Mouse (Mus musculus) leukemia stem cell, adult 10-12 weeks (primary cell): ENCODE measurements around the gene 5430419D17Rik. TPM values are rescaled to one million over a fixed set of nuclear protein-coding genes. Genes with fewer than 3 reads are reported as not detected.

Experiments
- polyA plus RNA-seq: library from polyadenylated mRNA; stranded (reverse); fragments of >175 nt; gene quantifications from 2 replicates; pipeline ENCODE4 v1.2.3, GENCODE M21; 2012; ENCODE audit warnings: low replicate concordance

5430419D17Rik gene
- polyA plus RNA-seq: 0.02 TPM in 1 of 2 replicates, not detected in the other

DNA sequence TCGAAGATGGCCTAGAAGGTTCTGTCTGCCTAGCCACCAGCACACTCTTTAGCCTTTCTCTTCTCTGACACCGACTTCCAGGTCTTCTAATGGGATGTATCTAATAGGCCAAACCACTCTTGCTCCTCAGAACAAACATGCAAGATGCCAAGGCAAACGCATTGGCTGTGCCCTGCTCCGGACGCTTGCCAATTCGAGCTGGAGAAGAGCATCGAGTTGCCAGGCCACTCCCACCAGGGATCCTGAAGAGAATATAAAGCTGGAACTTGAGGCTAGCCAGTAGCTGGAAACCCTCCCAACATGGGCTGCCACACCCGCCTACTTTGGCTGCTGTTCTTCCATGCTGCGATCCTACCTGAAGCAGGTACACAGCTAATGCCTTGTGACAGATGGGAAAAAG, at the start of gene 5430419D17Rik:
TSS of gene 5430419D17Rik (plus strand) at position 282 of the 400 bp plus-strand sequence.

DNA sequence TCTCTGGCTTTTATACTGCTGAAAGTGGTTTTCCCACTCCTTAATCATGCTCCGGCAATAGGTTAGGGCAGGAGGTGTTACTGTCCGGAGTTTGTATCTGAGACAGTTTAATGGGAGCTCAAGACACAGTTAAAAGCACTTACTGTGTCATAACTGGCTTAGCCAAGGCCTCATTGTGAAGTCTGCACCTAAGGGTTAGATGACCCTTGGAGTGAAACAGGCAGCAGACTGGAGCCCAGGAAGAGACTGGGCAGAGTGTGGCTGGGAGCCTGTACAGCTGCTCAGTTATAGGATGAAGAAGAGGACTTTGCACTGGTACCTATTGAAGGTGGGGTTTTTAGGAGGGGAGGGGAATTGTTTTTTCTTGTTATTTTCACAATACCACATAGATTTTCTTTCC, 28.0 kb upstream of the 5430419D17Rik start, which contains the start of gene 4933402N03Rik:
TSS of gene 4933402N03Rik (minus strand) at position 101 of the 400 bp plus-strand sequence.

DNA sequence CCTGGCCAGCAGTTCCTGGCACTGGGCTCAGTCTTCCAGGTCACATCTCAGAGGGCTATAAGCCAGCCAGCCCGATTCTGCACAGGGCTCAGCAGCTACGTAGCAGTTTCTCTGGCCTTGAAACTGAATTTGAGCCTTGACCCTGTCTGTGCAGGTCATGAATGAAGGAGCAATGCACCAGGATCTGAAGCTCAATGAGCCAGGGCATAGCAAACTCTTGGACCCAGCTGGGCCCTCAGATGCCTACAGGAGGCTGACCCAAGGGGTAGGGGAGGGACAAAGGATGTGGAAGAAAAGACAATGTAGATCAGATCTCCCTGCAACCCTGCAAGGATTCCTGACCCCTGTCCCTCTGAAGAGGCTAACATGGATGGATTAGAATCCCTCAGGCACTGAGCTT, 148.0 kb downstream of the 5430419D17Rik start, which contains the start of gene Cuzd1:
TSS of gene Cuzd1 (minus strand) at position 101 of the 400 bp plus-strand sequence.

DNA sequence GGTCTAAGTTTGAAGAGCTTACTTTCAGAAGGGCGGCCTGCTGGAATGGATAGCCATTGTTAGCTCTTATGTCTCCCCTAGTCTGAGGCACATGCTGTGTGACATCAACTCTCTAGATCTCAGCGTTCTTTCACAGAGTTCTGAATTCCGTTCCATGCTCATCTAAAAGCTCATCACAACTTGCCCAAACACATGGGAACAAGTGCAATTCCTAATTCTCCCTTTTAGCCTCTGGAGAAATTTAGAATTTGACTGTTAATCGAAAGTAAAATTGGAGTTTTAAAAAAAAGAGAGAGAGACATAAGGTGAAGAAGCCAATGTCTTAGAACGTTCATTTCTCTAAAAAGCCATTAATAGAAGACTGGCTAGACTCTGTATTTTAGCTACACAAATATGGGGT, 155.2 kb downstream of the 5430419D17Rik start, which contains the start of gene Fam24b:
TSS of gene Fam24b (minus strand) at position 101 of the 400 bp plus-strand sequence.

DNA sequence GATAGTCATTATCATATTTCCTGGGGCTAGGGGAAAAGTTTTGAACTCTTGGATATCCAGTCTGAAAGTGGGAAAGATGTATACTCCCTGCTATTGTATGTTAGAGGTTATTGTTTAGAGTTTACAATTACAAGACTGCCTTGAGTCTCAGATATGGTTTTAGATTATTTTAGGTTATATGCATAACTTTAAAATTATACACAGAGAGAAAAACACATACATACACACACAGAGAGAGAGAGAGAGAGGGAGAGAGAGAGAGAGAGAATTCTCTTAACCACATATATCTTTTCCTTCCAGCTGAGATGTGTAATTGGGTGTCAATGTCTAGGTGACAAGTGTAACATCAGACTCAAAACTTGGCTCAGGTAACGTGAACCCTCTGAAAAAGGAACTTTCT, 159.4 kb downstream of the 5430419D17Rik start, which contains the start of gene Fam24a:
TSS of gene Fam24a (plus strand) at position 301 of the 400 bp plus-strand sequence.

Other genes starting within 250 kb of the 5430419D17Rik start
- gene Htra1, start 238.3 kb upstream of the 5430419D17Rik start, polyA plus RNA-seq: 0.77 and 3.9 TPM in 2 replicates
- gene Dmbt1, start 142.3 kb upstream of the 5430419D17Rik start, polyA plus RNA-seq: not detected in 2 replicates
- not detected in 2 replicates for gene 4933402N03Rik, start 28.1 kb upstream of the 5430419D17Rik start, polyA plus RNA-seq
- gene Cuzd1, start 147.9 kb downstream of the 5430419D17Rik start, polyA plus RNA-seq: not detected in 2 replicates
- not detected in 2 replicates for gene Fam24b, start 155.1 kb downstream of the 5430419D17Rik start, polyA plus RNA-seq
- gene Fam24a, start 159.5 kb downstream of the 5430419D17Rik start, polyA plus RNA-seq: not detected in 2 replicates
- 14.2 and 14.3 TPM in 2 replicates for gene 2310057M21Rik, start 188.4 kb downstream of the 5430419D17Rik start, polyA plus RNA-seq
- gene Pstk, start 196.7 kb downstream of the 5430419D17Rik start, polyA plus RNA-seq: 13.3 and 14.2 TPM in 2 replicates
- gene Ikzf5, start 236.1 kb downstream of the 5430419D17Rik start, polyA plus RNA-seq: 3.1 and 21.8 TPM in 2 replicates
- 0.64 and 3.5 TPM in 2 replicates for gene Acadsb, start 236.2 kb downstream of the 5430419D17Rik start, polyA plus RNA-seq